Mouse (Mus musculus): ENCODE measurements around the gene Gabbr1. TPM values are rescaled to one million over a fixed set of nuclear protein-coding genes. Genes with fewer than 3 reads are reported as not detected.

Gene Gabbr1
- total RNA-seq, 2 experiments from 2014 or later = 679 to 696 TPM

- intact Hi-C loops (cut with DNase I) = no loop called here
- no peak for DNase-seq (ENCODE audit: low spot score in 2 of 2)
Measured at GRCm38 (mm10) chr17:37067861-37068260, 22.1 kb downstream of the Gabbr1 start.

- intact Hi-C loops (cut with DNase I) = no loop called here
- DNase-seq (ENCODE audit: low spot score in 2 of 2) = no peak
Measured at GRCm38 (mm10) chr17:37070121-37070520, 24.4 kb downstream of the Gabbr1 start.

GRCm38 (mm10) chr17:37072080-37072729 lies 26.4 kb downstream of the Gabbr1 start:
- no peak for DNase-seq (ENCODE audit: low spot score in 2 of 2)
- intact Hi-C loops (cut with DNase I) = loop anchor here (2.0 kb wide), 2 partner anchors 13 to 21 kb away; no protein-coding TSS in a partner anchor

- intact Hi-C loops (cut with DNase I) = loop anchor here (2.0 kb wide), 2 partner anchors 14 to 22 kb away; no protein-coding TSS in a partner anchor
- DNase-seq (ENCODE audit: low spot score in 2 of 2) = peak in 1 of 2 experiments; percentile 44
Measured at GRCm38 (mm10) chr17:37072730-37073276, 27.0 kb downstream of the Gabbr1 start.

- no peak for DNase-seq (ENCODE audit: low spot score in 2 of 2)
- intact Hi-C loops (cut with DNase I) = no loop called here
Measured at GRCm38 (mm10) chr17:37075181-37075580, 29.4 kb downstream of the Gabbr1 start.

- intact Hi-C loops (cut with DNase I) = no loop called here
- no peak for DNase-seq (ENCODE audit: low spot score in 2 of 2)
Measured at GRCm38 (mm10) chr17:37075766-37076165, 30.0 kb downstream of the Gabbr1 start.

GRCm38 (mm10) chr17:37078193-37078592 lies 32.4 kb downstream of the Gabbr1 start:
- DNase-seq (ENCODE audit: low spot score in 2 of 2) = no peak
- intact Hi-C loops (cut with DNase I) = no loop called here

GRCm38 (mm10) chr17:37078990-37079389 lies 33.2 kb downstream of the Gabbr1 start:
- no peak for DNase-seq (ENCODE audit: low spot score in 2 of 2)
- intact Hi-C loops (cut with DNase I) = no loop called here

- intact Hi-C loops (cut with DNase I) = no loop called here
- no peak for DNase-seq (ENCODE audit: low spot score in 2 of 2)
Measured at GRCm38 (mm10) chr17:37080119-37080518, 34.4 kb downstream of the Gabbr1 start.

- no peak for DNase-seq (ENCODE audit: low spot score in 2 of 2)
- intact Hi-C loops (cut with DNase I) = loop anchor here (2.0 kb wide), 1 partner anchor 121 kb away; no protein-coding TSS in a partner anchor
Measured at GRCm38 (mm10) chr17:37081659-37082058, 35.9 kb downstream of the Gabbr1 start.

- intact Hi-C loops (cut with DNase I) = loop anchor here (2.0 kb wide), 1 partner anchor 119 kb away; no protein-coding TSS in a partner anchor
- DNase-seq (ENCODE audit: low spot score in 2 of 2) = peak in 1 of 2 experiments; percentile 24
Measured at GRCm38 (mm10) chr17:37083327-37083726, 37.6 kb downstream of the Gabbr1 start.

GRCm38 (mm10) chr17:37084632-37085031 lies 38.9 kb downstream of the Gabbr1 start:
- DNase-seq (ENCODE audit: low spot score in 2 of 2) = no peak
- intact Hi-C loops (cut with DNase I) = no loop called here

GRCm38 (mm10) chr17:37085545-37085944 lies 39.8 kb downstream of the Gabbr1 start:
- no peak for DNase-seq (ENCODE audit: low spot score in 2 of 2)
- intact Hi-C loops (cut with DNase I) = no loop called here

GRCm38 (mm10) chr17:37088399-37088798 lies 42.6 kb downstream of the Gabbr1 start, which contains the start of gene Olfr90:
Gene Olfr90, minus strand, starts transcription at chr17:37088499.
- intact Hi-C loops (cut with DNase I) = no loop called here
- no peak for DNase-seq (ENCODE audit: low spot score in 2 of 2)

- intact Hi-C loops (cut with DNase I) = no loop called here
- no peak for DNase-seq (ENCODE audit: low spot score in 2 of 2)
Measured at GRCm38 (mm10) chr17:37092198-37092597, 46.4 kb downstream of the Gabbr1 start.

- no peak for DNase-seq (ENCODE audit: low spot score in 2 of 2)
- intact Hi-C loops (cut with DNase I) = no loop called here
Measured at GRCm38 (mm10) chr17:37093289-37093688, 47.5 kb downstream of the Gabbr1 start.

GRCm38 (mm10) chr17:37098178-37098577 lies 52.4 kb downstream of the Gabbr1 start, which contains the start of gene Olfr91:
Gene Olfr91, minus strand, starts transcription at chr17:37098278.
- intact Hi-C loops (cut with DNase I) = no loop called here
- DNase-seq (ENCODE audit: low spot score in 2 of 2) = no peak

GRCm38 (mm10) chr17:37119988-37120387 lies 74.2 kb downstream of the Gabbr1 start, which contains the start of gene Olfr92:
Gene Olfr92, minus strand, starts transcription at chr17:37120088.
- intact Hi-C loops (cut with DNase I) = loop anchor here (2.0 kb wide), 1 partner anchor 23 kb away; no protein-coding TSS in a partner anchor
- no peak for DNase-seq (ENCODE audit: low spot score in 2 of 2)

All from left cerebral cortex, postnatal 36 days (tissue).